Mouse (Mus musculus) thymus, adult 2 months (tissue): ENCODE measurements around the gene Lce3c.

ENCODE experiments used
- CTCF ChIP-seq: fragments of 200-500 bp; IDR thresholded peaks from 2 replicates; pipeline ENCODE4 v1.5.1; 2012; ENCODE audit warnings: mild to moderate bottlenecking, control low read depth, low read length, moderate library complexity, borderline replicate concordance; ENCODE audit not compliant: control insufficient read depth, poor library complexity, insufficient read depth; ENCODE audit errors: extremely low read depth
- POLR2A ChIP-seq: fragments of 200-500 bp; IDR thresholded peaks from 2 replicates; pipeline ENCODE4 v1.6.1; 2012; ENCODE audit warnings: mild to moderate bottlenecking, low read length, control low read depth, moderate library complexity; ENCODE audit not compliant: control insufficient read depth, poor library complexity, insufficient read depth; ENCODE audit errors: extremely low read depth

GRCm38 (mm10) chr3:92920364-92920763, 23.9 kb upstream of the Lce3c start:
- TF ChIP-seq POLR2A = no peak
- no peak for TF ChIP-seq CTCF
